Mouse (Mus musculus) embryo, embryonic 10 days (tissue): Measurements from ENCODE around the gene Adamts6.
A peak's percentile ranks its signal among the peaks of the same experiment; 100 is the strongest.

ENCODE experiments used
- DNase-seq: peaks from one replicate; pipeline ENCODE4 v3.0.0-alpha.2; 2015; ENCODE audit warnings: low spot score

The Adamts6 gene

GRCm38 (mm10) chr13:104287366-104288225 lies at the start of gene Adamts6:
Gene Adamts6 (plus strand): TSS chr13:104287835.
- peak; percentile 38 for DNase-seq

- no peak for DNase-seq
Observed at GRCm38 (mm10) chr13:104258997-104259396, 28.6 kb upstream of the Adamts6 start.

- DNase-seq, result peak; percentile 66
Observed at GRCm38 (mm10) chr13:104285031-104285431, 2.6 kb upstream of the Adamts6 start.

- peak; percentile 13 for DNase-seq
Observed at GRCm38 (mm10) chr13:104285737-104286311, 1.8 kb upstream of the Adamts6 start.

- no peak for DNase-seq
Observed at GRCm38 (mm10) chr13:104286336-104286735, 1.3 kb upstream of the Adamts6 start.

GRCm38 (mm10) chr13:104286897-104287309 lies 732 bp upstream of the Adamts6 start:
- DNase-seq, result peak; percentile 95

- peak; percentile 63 for DNase-seq
Observed at GRCm38 (mm10) chr13:104288226-104288859, 708 bp downstream of the Adamts6 start.

- DNase-seq, result no peak
Observed at GRCm38 (mm10) chr13:104289176-104289575, 1.5 kb downstream of the Adamts6 start.

GRCm38 (mm10) chr13:104295472-104295871 lies 7.8 kb downstream of the Adamts6 start:
- no peak for DNase-seq

- no peak for DNase-seq
Observed at GRCm38 (mm10) chr13:104329336-104329735, 41.7 kb downstream of the Adamts6 start.

GRCm38 (mm10) chr13:104329742-104330141 lies 42.1 kb downstream of the Adamts6 start:
- no peak for DNase-seq

GRCm38 (mm10) chr13:104352590-104352989 lies 65.0 kb downstream of the Adamts6 start:
- peak; percentile 59 for DNase-seq

GRCm38 (mm10) chr13:104393427-104394356 lies 106.1 kb downstream of the Adamts6 start:
- no peak for DNase-seq

GRCm38 (mm10) chr13:104397814-104398213 lies 110.2 kb downstream of the Adamts6 start:
- no peak for DNase-seq

GRCm38 (mm10) chr13:104432734-104433133 lies 145.1 kb downstream of the Adamts6 start:
- no peak for DNase-seq

GRCm38 (mm10) chr13:104442559-104442958 lies 154.9 kb downstream of the Adamts6 start:
- DNase-seq, result no peak

GRCm38 (mm10) chr13:104445437-104445836 lies 157.8 kb downstream of the Adamts6 start:
- no peak for DNase-seq

GRCm38 (mm10) chr13:104446974-104447373 lies 159.3 kb downstream of the Adamts6 start:
- no peak for DNase-seq

- DNase-seq, result no peak
Observed at GRCm38 (mm10) chr13:104447470-104447869, 159.8 kb downstream of the Adamts6 start.

- no peak for DNase-seq
Observed at GRCm38 (mm10) chr13:104448349-104448748, 160.7 kb downstream of the Adamts6 start.

GRCm38 (mm10) chr13:104453271-104453974 lies 165.8 kb downstream of the Adamts6 start:
- DNase-seq, result no peak
